Mouse (Mus musculus) MEL (cell line): Measurements from ENCODE around the gene Tmem235. TPM values are rescaled to one million over a fixed set of nuclear protein-coding genes. Genes with fewer than 3 reads are reported as not detected.
A peak's percentile ranks its signal among the peaks of the same experiment; 100 is the strongest.

ENCODE experiments used
- DNase-seq: peaks from one replicate; pipeline ENCODE4 v3.0.0; 2011; ENCODE audit warnings: low read depth, low spot score
- H3K27ac ChIP-seq: 2 replicates; pipeline ENCODE4 v1.5.1; 2012; ENCODE audit warnings: low read depth, mild to moderate bottlenecking, control low read depth, low read length, moderate library complexity; ENCODE audit not compliant: control insufficient read depth
- H3K27me3 ChIP-seq, 2 experiments: fragments of 150-350 bp in 1 of 2; sonication (generic) in 1 of 2; 2 replicates each; pipeline ENCODE4 v1.6.1; 2012; ENCODE audit warnings: low read length in 2 of 2, mild to moderate bottlenecking in 2 of 2, improper control_type of control experiment in 1 of 2, moderate library complexity in 1 of 2; ENCODE audit not compliant: insufficient read depth in 2 of 2, control insufficient read depth in 1 of 2
- H3K36me3 ChIP-seq, 2 experiments: 2 replicates each; pipeline ENCODE4 v1.6.1; 2012 to 2014; ENCODE audit warnings: low read length in 2 of 2, improper control_type of control experiment in 1 of 2, inconsistent platforms in 1 of 2, mild to moderate bottlenecking in 1 of 2; ENCODE audit not compliant: insufficient read depth in 2 of 2, control insufficient read depth in 1 of 2
- H3K4me1 ChIP-seq, 2 experiments: fragments of 150-350 bp in 1 of 2; sonication (generic) in 1 of 2; 2 replicates each; pipeline ENCODE4 v1.6.1; 2012; ENCODE audit warnings: low read length in 2 of 2, improper control_type of control experiment in 1 of 2, mild to moderate bottlenecking in 1 of 2; ENCODE audit not compliant: insufficient read depth in 2 of 2, control insufficient read depth in 1 of 2
- H3K4me3 ChIP-seq, 2 experiments: fragments of 150-350 bp in 1 of 2; sonication (generic) in 1 of 2; 2 replicates each; pipeline ENCODE4 v1.5.1; 2012; ENCODE audit warnings: low read depth in 2 of 2, low read length in 2 of 2, mild to moderate bottlenecking in 2 of 2, moderate library complexity in 2 of 2, control low read depth in 1 of 2, improper control_type of control experiment in 1 of 2; ENCODE audit not compliant: control insufficient read depth in 1 of 2, insufficient read depth in 1 of 2
- H3K79me2 ChIP-seq: 2 replicates; pipeline ENCODE4 v1.6.1; 2012; ENCODE audit warnings: mild to moderate bottlenecking, low read length, moderate library complexity; ENCODE audit not compliant: control insufficient read depth, poor library complexity, insufficient read depth
- H3K9ac ChIP-seq: 2 replicates; pipeline ENCODE4 v1.6.1; 2012; ENCODE audit warnings: low read depth, mild to moderate bottlenecking, control low read depth, low read length, moderate library complexity; ENCODE audit not compliant: control insufficient read depth, poor library complexity, severe bottlenecking
- H3K9me3 ChIP-seq: fragments of 150-350 bp; sonication (generic); replicated peaks from 2 replicates; pipeline ENCODE4 v1.6.1; 2012; ENCODE audit warnings: mild to moderate bottlenecking, low read length, improper control_type of control experiment, moderate library complexity; ENCODE audit not compliant: insufficient read depth
- BHLHE40 ChIP-seq: IDR thresholded peaks from 2 replicates; pipeline ENCODE4 v1.6.1; 2012; ENCODE audit warnings: low read depth, mild to moderate bottlenecking, inconsistent platforms, low read length, improper control_type of control experiment, borderline replicate concordance
- CHD2 ChIP-seq: IDR thresholded peaks from 2 replicates; pipeline ENCODE4 v1.6.1; 2011; ENCODE audit warnings: low read length, improper control_type of control experiment
- CTCF ChIP-seq, 3 experiments: IDR thresholded peaks in 2 of 3; conservative IDR thresholded peaks in 1 of 3; 2 replicates each; pipeline ENCODE4 v1.5.1; 2011 to 2012; ENCODE audit warnings: low read length in 3 of 3, low read depth in 2 of 3, mild to moderate bottlenecking in 2 of 3, improper control_type of control experiment in 1 of 3, inconsistent platforms in 1 of 3, mixed read lengths in 1 of 3, moderate library complexity in 1 of 3; ENCODE audit not compliant: control insufficient read depth in 1 of 3, insufficient read depth in 1 of 3, poor library complexity in 1 of 3, severe bottlenecking in 1 of 3
- E2F4 ChIP-seq: IDR thresholded peaks from 2 replicates; pipeline ENCODE4 v1.6.1; 2011; ENCODE audit warnings: low read depth, low read length, improper control_type of control experiment, borderline replicate concordance
- GABPA ChIP-seq: IDR thresholded peaks from 2 replicates; pipeline ENCODE4 v1.6.1; 2012; ENCODE audit warnings: low read depth, mild to moderate bottlenecking, inconsistent platforms, low read length, improper control_type of control experiment, moderate library complexity
- GATA1 ChIP-seq: IDR thresholded peaks from 2 replicates; pipeline ENCODE4 v1.6.1; 2011; ENCODE audit warnings: low read depth, low read length, improper control_type of control experiment
- JUND ChIP-seq: IDR thresholded peaks from 2 replicates; pipeline ENCODE4 v1.6.1; 2011; ENCODE audit warnings: low read depth, mild to moderate bottlenecking, improper control_type of control experiment, low read length
- KAT2A ChIP-seq: conservative IDR thresholded peaks from 2 replicates; pipeline ENCODE4 v1.6.1; 2012; ENCODE audit warnings: low read depth, low read length, improper control_type of control experiment, inconsistent platforms
- MAX ChIP-seq: IDR thresholded peaks from 2 replicates; pipeline ENCODE4 v1.6.1; 2011; ENCODE audit warnings: low read length, improper control_type of control experiment
- MAZ ChIP-seq: IDR thresholded peaks from 2 replicates; pipeline ENCODE4 v1.6.1; 2012; ENCODE audit warnings: low read depth, mild to moderate bottlenecking, inconsistent platforms, low read length, improper control_type of control experiment
- MXI1 ChIP-seq: IDR thresholded peaks from 2 replicates; pipeline ENCODE4 v1.6.1; 2011; ENCODE audit warnings: mild to moderate bottlenecking, low read depth, low read length, improper control_type of control experiment
- MYB ChIP-seq: IDR thresholded peaks from 2 replicates; pipeline ENCODE4 v1.6.1; 2011; ENCODE audit warnings: mild to moderate bottlenecking, low read depth, low read length, improper control_type of control experiment
- MYC ChIP-seq: IDR thresholded peaks from 2 replicates; pipeline ENCODE4 v1.6.1; 2011; ENCODE audit warnings: low read depth, mild to moderate bottlenecking, low read length, improper control_type of control experiment, moderate library complexity
- NRF1 ChIP-seq: IDR thresholded peaks from 2 replicates; pipeline ENCODE4 v1.6.1; 2014; ENCODE audit warnings: low read depth, mild to moderate bottlenecking, inconsistent platforms, low read length, improper control_type of control experiment, moderate library complexity; ENCODE audit not compliant: poor library complexity, insufficient read depth, severe bottlenecking
- POLR2A ChIP-seq, 2 experiments: IDR thresholded peaks; 2 replicates each; pipeline ENCODE4 v1.6.1; 2011 to 2012; ENCODE audit warnings: low read length in 2 of 2, mild to moderate bottlenecking in 2 of 2, control low read depth in 1 of 2, improper control_type of control experiment in 1 of 2, low read depth in 1 of 2, moderate library complexity in 1 of 2; ENCODE audit not compliant: control insufficient read depth in 1 of 2, insufficient read depth in 1 of 2, poor library complexity in 1 of 2
- POLR2AphosphoS2 ChIP-seq: IDR thresholded peaks from 2 replicates; pipeline ENCODE4 v1.6.1; 2011; ENCODE audit warnings: low read length, improper control_type of control experiment
- RCOR1 ChIP-seq: IDR thresholded peaks from 2 replicates; pipeline ENCODE4 v1.6.1; 2012; ENCODE audit warnings: low read depth, mild to moderate bottlenecking, inconsistent platforms, low read length, improper control_type of control experiment
- TBP ChIP-seq: IDR thresholded peaks from 2 replicates; pipeline ENCODE4 v1.8.0; 2011; ENCODE audit warnings: low read depth, low read length, improper control_type of control experiment
- USF1 ChIP-seq: IDR thresholded peaks from 2 replicates; pipeline ENCODE4 v1.6.1; 2014; ENCODE audit warnings: low read depth, mild to moderate bottlenecking, inconsistent platforms, low read length, improper control_type of control experiment, moderate library complexity
- USF2 ChIP-seq, 2 experiments: IDR thresholded peaks; 2 replicates each; pipeline ENCODE4 v1.6.1; 2011 to 2012; ENCODE audit warnings: improper control_type of control experiment in 2 of 2, low read length in 2 of 2, borderline replicate concordance in 1 of 2, inconsistent platforms in 1 of 2, low read depth in 1 of 2, mild to moderate bottlenecking in 1 of 2; ENCODE audit not compliant: insufficient read depth in 1 of 2
- ZMIZ1 ChIP-seq: IDR thresholded peaks from 2 replicates; pipeline ENCODE4 v1.6.1; 2012; ENCODE audit warnings: low read depth, mild to moderate bottlenecking, inconsistent platforms, low read length, improper control_type of control experiment, moderate library complexity
- ZNF384 ChIP-seq: IDR thresholded peaks from 2 replicates; pipeline ENCODE4 v1.6.1; 2012; ENCODE audit warnings: low read depth, mild to moderate bottlenecking, inconsistent platforms, low read length, improper control_type of control experiment
- polyA plus RNA-seq, 2 experiments: library from polyadenylated mRNA; stranded (reverse) in 1 of 2; unstranded in 1 of 2; fragments of >175 nt in 1 of 2; fragments of >200 nt in 1 of 2; gene quantifications; 2 replicates each; pipeline versions ENCODE4 v1.2.1 to v1.2.4; 2012; ENCODE audit warnings: low replicate concordance in 2 of 2, low read depth in 1 of 2; ENCODE audit not compliant: insufficient read length in 2 of 2, insufficient read depth in 1 of 2, missing spikeins in 1 of 2
- total RNA-seq: library from RNA; depleted of rRNA; stranded (reverse); fragments of 300-350 nt; gene quantifications from 2 replicates; pipeline ENCODE4 v1.2.3, GENCODE M21; 2012

Gene Tmem235
- total and polyA plus RNA-seq, 3 experiments: 0.04 TPM; not detected in 1

- Histone ChIP-seq H3K27me3 (peaks cover 0 to 3% of the 10 kb centered on the region in 2 experiments; a peak in 2 of 4 replicates), H3K36me3 (peaks cover 0 to 6% of the 10 kb centered on the region in 2 experiments; a peak in 2 of 4 replicates), H3K4me1 (peaks cover 4 to 14% of the 10 kb centered on the region in 2 experiments), H3K9me3 (no peaks in the 10 kb centered on the region), H3K27ac (no peak overlapping the region), H3K9ac (peak overlapping the region; percentile 28), H3K79me2 (no peaks in the 10 kb centered on the region), H3K4me3 (peak overlapping the region in 1 of 2 experiments; percentile 48; a peak in 1 of 4 replicates)
- peak; percentile 77 for DNase-seq
- TF ChIP-seq CHD2: no peak
- TF ChIP-seq USF1: peak; percentile 58; the same call in 1 of the 2 replicates
- peak; percentile 65; the same call in 1 of the 2 replicates for TF ChIP-seq MYC
- peak; percentile 71; the same call in 1 of the 2 replicates for TF ChIP-seq MAX
- no peak for TF ChIP-seq MAZ
- TF ChIP-seq MXI1: peak; percentile 76
- peak; percentile 68 for TF ChIP-seq GATA1
- TF ChIP-seq BHLHE40: peak; percentile 95
Measured at GRCm38 (mm10) chr11:117877917-117878745, 17.6 kb downstream of the Tmem235 start.

- Histone ChIP-seq H3K9ac (no peak overlapping the region), H3K27ac (no peak overlapping the region), H3K27me3 (peaks cover 0 to 3% of the 10 kb centered on the region in 2 experiments; a peak in 2 of 4 replicates), H3K9me3 (no peaks in the 10 kb centered on the region), H3K79me2 (no peaks in the 10 kb centered on the region), H3K4me3 (no peak overlapping the region), H3K36me3 (peaks cover 0 to 6% of the 10 kb centered on the region in 2 experiments; a peak in 2 of 4 replicates), H3K4me1 (peaks cover 4 to 14% of the 10 kb centered on the region in 2 experiments)
- no peak for TF ChIP-seq RCOR1
- no peak for TF ChIP-seq CTCF (IDR thresholded peaks at IDR 0.05 in 2 of 3, conservative IDR thresholded peaks at IDR 0.05 in 1 of 3; ENCODE audit: control insufficient read depth in 1 of 3, insufficient read depth in 1 of 3, low read depth in 2 of 3, low read length in 3 of 3, poor library complexity in 1 of 3, severe bottlenecking in 1 of 3)
- no peak for TF ChIP-seq MYB
- TF ChIP-seq GATA1: no peak
- TF ChIP-seq USF2 (IDR thresholded peaks at IDR 0.05; ENCODE audit: borderline replicate concordance in 1 of 2, insufficient read depth in 1 of 2, low read depth in 1 of 2, low read length in 2 of 2): no peak
- TF ChIP-seq GABPA: no peak
- no peak for TF ChIP-seq E2F4
- TF ChIP-seq MYC: no peak
- no peak for TF ChIP-seq POLR2A (IDR thresholded peaks at IDR 0.05; ENCODE audit: control insufficient read depth in 1 of 2, insufficient read depth in 1 of 2, low read depth in 1 of 2, low read length in 2 of 2, poor library complexity in 1 of 2)
- TF ChIP-seq JUND: no peak
- no peak for TF ChIP-seq ZMIZ1
- TF ChIP-seq POLR2AphosphoS2: no peak
- no peak for TF ChIP-seq MAX
- TF ChIP-seq NRF1: no peak
- TF ChIP-seq USF1: no peak
- no peak for TF ChIP-seq ZNF384
- TF ChIP-seq TBP: no peak
- no peak for TF ChIP-seq KAT2A
- no peak for DNase-seq
Measured at GRCm38 (mm10) chr11:117878892-117879291, 18.3 kb downstream of the Tmem235 start.
